Mouse (Mus musculus): ENCODE measurements at regions not wholly inside any gene's neighbourhood (a gene's known extent, or its start where the extent isn't known, plus 50 kb on each side); places are given as distances from the start of the nearest gene placed in this dataset.
A peak's percentile ranks its signal among the peaks of the same experiment; 100 is the strongest.
"Not testable (repeated sequence)": the region's sequence is repeated elsewhere in the genome, so short reads cannot be mapped to it uniquely, and the experiment has no call there.

DNA sequence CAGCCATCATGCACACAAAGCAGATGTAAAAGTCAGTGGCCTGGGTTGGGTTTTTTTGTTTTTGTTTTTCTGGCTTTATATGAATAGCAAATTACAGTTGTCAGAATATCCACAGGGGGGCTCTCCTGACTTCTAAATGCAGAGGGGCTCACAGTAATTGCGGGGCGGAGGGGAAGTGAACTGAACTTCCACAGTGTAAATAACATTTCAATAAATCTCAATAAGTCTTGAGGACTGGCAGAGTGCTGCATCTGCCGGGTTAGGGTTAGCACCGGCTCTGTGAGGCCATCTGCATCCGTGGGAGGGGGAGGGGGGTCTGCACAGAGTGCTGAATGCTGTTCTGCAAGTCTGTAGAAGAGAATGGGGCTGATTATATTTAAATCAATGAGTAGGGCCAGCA lies 50.3 kb upstream of the Arl4c start:
- no peak for DNase-seq (ENCODE audit: low spot score in 2 of 2)

DNA sequence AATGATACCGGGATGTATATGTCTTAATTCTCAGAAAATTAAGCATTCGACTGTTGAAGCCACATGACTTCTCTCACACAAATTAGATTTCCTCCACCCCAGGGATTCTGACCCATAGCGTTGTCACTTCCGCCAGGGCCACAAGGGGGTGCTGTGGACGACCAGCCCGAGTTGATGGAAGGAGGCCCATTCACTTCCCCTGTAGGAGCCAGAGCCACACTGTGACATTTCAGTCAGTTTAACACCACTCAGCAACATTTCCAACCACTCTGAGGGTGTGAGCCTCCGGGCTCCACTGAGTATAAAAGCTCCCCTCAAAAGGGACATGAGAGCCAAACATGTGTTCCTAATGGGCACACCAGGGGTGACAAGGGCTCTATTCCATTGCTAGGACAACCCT lies 54.6 kb upstream of the Arl4c start:
- peak; percentile 37 to 45 for DNase-seq (ENCODE audit: low spot score in 2 of 2)

DNA sequence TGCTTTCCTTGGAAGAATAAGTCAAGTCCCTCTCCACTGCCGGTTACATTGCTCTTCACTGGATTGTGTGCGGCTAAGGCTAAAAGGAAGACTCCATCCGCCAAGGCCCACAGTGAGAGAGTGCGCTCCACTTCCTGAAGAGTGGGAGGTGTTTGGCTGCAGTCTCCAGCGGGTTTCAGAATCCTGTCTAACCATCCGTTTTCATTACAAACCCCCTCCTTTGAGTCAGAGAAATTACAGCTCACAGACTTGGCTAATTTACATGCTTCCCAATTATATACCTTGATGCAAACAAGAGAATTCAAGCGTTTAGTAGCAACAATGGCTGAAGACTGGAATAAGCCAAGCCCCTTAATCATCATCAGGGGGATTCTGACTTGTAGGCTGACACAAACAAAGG lies 55.1 kb upstream of the Arl4c start:
- DNase-seq (ENCODE audit: low spot score in 2 of 2) = peak in 1 of 2 experiments; percentile 37

DNA sequence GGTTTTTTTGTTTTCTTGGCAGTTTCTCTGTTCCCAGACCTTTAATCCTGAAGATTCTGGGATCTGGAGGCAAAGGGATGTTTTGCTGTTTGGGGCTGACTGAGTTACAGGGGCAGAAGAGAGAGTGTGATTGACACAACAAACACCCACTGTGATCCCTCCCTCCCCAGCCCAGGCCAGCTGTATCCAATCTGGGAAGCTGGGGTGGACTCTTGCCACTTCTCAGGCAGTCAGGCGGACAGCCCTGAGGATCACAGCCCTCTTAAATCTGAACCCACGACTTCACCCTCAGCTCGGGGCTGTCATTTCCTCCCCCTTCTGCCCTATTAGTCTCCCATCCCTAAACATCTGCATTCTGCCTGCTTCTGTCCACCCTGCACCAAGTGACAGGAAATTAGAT lies 55.7 kb upstream of the Arl4c start:
- no peak for DNase-seq (ENCODE audit: low spot score in 2 of 2)

DNA sequence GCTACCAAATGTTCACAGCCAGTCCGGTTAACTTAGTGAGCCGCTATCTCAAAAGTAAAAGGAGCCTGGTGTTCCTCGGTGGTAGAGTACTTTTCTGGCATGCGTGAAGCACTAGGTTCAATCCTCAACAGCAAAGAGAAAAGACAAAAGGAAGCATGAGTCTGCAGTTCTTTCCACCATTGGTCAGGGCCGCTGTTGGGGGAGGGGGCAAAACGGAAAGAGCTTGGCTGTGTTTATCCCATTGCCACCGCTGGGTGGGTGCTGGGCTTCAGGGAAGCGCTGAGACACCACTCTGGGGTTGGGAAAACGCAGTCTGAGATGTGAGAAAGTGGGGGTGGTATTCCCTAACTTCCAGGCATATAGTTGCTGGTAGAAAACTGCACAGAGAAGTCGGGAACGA lies 58.6 kb upstream of the Arl4c start:
- DNase-seq (ENCODE audit: low spot score in 2 of 2) = no peak

DNA sequence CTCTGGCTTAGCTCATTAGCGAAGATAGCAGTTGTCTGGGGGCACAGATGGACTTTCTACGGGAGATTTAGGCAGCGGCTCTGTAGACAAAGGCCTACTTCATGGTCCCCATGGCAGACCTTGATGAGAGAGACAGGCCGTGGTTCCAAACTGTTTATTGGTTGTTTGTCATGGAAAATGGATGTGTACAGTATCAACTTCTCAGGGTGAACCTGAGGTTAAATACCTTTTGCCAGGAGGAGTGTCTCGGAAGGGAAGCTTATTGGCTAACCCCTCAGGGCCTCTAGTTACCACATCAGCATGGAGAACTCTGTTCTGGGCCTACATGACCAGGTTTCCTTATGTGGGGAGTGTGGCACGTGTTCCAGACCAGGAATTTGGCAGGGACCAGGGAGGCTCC lies 59.1 kb upstream of the Arl4c start:
- no peak for DNase-seq (ENCODE audit: low spot score in 2 of 2)

DNA sequence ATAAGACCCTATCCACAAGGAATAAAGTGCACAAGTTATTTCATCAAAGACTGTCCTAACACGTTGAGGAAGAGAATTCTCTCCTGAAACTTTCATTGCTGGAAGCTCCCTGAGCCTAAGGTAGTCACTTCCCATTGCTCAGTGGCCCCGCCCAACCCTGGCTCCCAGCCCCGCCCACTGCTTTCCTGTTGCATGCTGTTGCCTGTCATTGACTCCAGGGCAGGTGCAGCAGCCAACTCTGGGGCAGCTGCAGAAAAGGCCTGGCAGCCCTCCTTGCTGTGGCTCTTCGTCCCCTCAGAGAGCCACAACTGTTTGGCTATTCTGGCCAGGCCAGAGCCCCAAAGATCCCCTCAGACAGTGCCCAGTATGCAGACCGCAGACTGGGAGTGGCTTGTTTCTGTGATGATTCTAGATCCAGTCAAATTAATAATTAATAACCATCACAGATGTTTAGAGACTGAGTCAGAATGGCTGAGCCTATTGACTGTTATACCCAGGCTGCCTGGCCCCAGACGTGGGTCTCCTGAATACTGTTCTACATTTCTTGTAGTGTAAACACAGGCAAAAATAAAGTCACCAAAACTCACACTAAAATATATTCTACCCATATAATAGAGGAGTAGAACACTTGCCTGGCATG lies 61.8 kb upstream of the Arl4c start:
- no peak for DNase-seq (ENCODE audit: low spot score in 2 of 2)

DNA sequence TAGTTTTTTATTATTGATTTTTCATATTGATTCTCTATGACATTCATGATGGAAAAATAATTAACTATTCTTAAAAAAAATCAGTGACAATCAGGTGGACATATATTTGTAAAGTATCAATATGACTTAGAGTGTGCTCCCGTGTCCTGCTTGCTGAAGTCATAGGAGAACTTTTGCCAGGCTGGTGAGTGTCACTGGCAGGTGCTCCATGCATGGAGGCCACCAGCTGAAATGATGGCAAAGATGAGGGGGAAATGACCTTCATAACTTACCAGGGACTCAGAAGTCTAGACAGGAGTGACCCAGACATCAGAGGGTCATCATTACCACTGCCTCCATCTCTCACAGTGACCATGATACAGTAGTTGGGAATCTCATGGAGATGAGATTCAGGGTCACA lies 62.5 kb upstream of the Arl4c start:
- DNase-seq (ENCODE audit: low spot score in 2 of 2) = no peak

DNA sequence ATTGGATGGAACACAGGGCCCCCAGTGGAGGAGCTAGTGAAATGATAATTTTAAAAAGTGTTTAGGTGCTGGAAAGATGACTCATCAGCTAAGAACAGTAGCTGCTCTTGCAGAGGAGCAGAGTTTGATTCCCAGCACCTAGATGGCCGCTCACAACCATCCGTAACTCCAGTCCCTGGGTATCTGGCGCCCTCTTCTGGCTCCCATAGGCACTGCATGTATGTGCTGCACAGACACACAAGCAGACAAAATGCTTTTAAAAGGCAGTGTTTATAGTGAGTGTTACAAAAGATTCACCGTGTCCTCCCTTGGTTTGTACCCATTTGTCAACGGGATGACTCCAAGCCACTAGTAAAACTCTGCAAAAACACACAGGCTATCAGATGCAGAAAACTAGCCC lies 75.0 kb upstream of the Arl4c start:
- DNase-seq (ENCODE audit: low spot score in 2 of 2) = no peak

DNA sequence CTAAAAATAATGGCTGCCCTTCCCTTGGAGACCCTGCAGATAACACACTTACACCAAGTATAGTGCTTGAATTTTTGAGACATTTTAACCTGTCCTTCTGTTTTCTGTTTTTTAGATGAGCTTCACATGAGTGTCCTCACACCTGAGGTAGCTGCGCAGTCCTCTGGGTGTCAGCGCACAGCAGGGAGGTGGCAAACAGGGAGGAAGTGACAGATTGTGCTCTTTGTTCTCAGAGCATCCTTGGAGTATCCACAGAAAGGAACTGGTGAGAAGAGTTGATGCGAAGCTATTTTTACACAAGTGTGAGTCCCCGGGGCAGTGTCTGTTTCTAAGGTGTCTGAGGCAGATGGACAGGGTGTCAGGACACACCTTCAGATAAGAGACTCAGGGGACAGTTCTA lies 78.2 kb upstream of the Arl4c start:
- DNase-seq (ENCODE audit: low spot score in 2 of 2) = no peak

DNA sequence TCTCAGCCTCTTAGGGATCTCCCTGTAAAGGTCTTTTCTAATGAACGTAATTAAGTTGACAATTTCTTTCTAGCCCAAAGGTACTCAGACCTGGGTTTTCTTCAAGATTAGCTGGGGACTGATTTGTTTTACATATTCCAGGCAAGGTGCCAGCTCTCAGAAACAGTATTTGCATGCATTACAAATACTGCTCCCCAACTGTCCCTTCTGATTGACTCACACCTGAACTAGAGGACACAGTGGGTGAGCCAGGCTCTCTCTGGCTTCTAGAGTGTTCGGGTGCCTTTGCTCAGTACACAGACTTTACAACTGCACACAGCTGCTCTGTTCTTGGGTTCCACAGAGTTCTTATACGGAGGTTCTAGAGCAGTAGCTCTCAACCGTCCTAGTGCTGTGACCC lies 81.1 kb upstream of the Arl4c start:
- no peak for DNase-seq (ENCODE audit: low spot score in 2 of 2)

DNA sequence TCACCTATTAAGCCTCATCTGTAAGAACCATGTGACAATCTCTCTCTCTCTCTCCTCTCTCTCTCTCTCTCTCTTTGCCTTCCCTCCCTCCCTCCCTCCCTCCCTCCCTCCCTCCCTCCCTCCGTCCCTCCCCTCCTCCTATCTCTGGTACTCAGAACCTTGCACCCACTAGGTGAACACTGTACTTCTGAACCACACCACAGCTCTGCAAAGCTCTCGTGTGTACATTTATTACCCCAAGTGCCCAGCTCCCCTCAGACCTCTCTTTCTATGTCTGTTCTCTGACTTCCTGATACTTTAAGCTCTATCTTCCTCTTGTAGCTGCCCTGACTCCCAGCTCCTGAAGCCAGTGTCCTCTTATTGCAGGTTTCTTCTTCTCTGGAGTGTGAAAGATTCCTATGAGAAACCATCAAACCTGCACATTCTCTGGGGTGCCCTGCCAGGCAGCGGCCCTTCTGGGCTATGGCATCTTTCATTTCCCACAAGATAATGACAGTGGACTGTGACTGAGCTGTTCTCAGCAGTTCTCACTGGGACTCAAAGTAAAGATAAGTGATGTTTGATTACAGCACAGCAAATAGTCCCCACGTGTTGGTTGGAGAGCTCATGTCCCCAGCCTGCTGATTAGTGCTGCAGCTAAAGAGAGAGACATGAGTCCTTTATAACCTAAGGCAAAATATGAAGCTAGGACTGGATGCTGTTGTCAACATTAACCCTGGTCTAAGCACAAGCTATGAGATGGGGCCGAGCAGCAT lies 83.0 kb upstream of the Arl4c start:
- no peak for DNase-seq (ENCODE audit: low spot score in 2 of 2)

DNA sequence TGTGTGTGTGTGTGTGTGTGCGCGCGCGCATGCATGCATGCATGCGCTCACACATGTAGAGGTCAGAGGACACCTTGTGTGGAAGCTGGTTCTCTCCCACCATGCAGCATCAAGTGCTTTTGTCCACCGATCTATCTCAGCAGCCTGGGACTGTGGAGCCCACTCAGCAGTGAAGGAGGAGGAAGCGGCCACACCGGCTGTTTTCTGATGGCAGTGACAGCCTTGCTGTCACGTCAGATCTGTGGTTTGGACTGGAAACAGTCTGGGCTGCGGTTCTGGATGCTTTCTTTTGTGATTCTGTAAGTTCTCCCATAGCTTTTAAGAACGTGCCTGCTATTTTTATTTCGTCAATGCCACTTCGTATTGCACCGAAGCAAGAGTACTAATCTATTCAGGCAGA lies 84.0 kb upstream of the Arl4c start:
- no peak for DNase-seq (ENCODE audit: low spot score in 2 of 2)

DNA sequence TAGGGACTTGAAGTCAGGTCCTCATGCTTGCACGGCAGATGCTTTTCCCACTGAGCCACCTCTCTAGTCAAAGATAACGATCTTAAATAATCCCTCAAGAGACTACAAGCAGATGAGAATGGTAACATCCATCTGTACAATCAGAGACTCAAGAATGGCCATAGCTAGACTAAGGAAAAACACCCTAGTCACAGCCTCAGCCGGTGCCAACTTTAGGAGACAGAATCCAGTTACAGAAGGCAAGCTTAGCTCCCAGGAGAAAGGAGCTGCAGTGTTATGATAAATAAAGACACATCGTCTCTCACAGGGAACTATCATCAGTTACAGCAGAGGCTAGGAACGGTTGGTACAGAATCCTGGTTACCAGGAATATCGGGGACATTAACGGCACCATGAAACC lies 88.7 kb upstream of the Arl4c start:
- no peak for DNase-seq (ENCODE audit: low spot score in 2 of 2)

DNA sequence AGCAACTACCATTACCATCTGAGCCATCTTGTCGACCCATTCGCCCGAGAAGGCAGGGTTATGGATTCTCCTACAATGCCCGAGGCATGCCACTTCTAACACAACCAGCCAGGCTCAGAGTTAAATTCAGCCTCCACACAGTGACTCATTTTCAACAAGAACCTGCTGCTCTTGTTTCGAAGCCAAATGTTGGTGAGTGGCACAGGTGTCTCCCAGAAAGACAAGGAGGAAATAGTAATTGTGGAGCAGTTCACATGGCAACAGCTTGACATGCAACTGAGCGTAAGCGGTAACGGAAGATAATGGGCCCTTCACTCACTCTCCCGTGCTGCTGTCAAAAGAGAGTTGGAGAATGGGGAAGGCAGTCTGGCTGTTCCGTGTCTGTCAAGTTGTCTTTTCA lies 92.9 kb upstream of the Arl4c start:
- peak; percentile 3 to 14 for DNase-seq (ENCODE audit: low spot score in 2 of 2)

DNA sequence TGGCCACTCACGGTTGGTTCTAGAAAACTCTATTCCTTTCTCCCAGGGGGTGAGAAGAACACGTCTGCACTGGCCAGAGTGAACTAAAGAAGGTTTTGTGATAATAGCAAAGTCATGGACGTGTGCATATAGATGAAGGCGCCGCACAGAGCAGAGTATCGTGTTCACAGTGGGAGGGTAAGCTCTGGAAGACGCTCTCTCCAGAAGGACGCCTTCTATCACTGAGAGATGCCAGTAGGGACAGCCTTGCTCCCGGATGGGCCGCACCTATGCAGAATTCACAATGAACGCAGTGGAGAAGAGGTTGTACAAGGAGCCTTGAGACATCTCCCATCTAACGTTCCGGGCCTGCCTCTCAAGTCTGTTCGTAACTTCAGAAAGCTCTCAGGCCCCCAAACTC lies 96.5 kb upstream of the Arl4c start:
- no peak for DNase-seq (ENCODE audit: low spot score in 2 of 2)

DNA sequence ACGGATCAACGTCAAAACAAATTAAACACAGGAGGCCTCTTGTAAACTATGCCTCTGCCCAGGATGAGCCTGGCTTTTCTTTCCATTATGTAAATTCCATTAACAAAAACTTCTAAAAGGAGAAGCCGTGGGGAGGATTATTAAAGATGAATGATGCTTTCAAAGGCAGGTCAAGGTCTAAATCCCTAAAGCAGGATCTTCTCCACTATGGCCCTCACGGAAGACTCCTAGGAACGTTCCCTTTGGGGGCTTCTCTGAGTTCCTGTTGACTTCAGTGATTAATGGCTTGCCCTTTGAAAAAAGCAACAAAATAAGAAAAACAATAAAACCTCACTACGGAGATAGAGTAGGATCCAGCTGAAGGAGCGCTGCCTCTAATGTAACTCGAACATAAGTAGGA lies 96.9 kb upstream of the Arl4c start:
- no peak for DNase-seq (ENCODE audit: low spot score in 2 of 2)

DNA sequence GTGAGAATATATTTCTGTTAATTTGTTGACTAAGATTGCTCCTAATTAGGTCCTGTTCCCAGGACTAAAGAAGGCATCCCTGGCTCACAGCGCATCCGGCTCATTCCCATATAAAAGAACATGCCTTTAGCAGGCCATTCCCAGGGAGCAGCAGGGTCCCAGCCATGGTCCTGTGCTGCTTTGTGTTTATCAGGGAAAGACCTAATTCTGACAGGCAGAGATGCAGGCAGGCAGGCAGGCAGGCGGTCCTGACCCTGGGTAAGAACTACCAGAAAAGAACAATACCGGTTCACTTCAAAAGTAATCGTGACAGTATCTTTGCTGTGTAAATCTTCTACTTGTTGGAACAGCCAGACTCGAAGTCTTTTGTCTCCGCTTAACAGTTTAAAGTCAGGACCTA lies 97.3 kb upstream of the Arl4c start:
- no peak for DNase-seq (ENCODE audit: low spot score in 2 of 2)

DNA sequence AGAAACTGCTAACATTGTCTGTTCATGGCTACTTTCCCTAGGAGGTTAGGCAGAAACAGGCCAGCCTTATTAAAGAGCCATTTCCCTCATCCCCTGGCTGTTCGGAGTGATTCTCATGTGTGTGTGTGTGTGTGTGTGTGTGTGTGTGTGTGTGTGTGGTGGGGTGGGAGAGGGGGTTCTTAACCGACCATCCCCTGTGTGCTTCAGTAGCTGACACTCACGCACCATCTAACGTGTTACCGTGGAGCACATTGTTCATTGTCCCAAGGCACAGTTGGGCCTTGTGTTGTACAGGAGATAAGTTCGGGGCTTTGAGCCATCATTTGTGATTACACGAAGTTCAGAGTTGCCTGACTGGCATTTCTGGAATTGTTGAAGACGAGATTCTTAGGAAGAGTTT lies 97.8 kb upstream of the Arl4c start:
- DNase-seq (ENCODE audit: low spot score in 2 of 2) = no peak

DNA sequence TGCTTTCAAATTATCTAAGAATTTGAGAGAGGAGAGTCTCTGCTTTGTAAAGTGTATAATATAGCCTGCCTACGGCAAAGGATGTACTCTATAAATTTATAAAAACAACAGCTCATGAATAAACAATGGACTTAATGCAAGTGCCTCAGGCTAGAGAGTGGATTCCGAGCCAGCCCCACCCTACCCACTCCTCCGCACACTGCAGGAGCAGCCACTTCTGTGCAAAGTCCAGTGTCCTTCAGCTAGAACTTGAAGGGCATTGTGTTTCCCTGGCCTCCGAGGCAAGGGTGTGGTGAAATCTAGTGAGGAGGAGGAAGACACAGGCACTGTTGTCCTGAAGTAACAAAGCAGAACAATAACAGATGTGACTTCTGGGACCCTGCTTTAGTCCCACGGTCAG lies 98.4 kb upstream of the Arl4c start:
- no peak for DNase-seq (ENCODE audit: low spot score in 2 of 2)

DNA sequence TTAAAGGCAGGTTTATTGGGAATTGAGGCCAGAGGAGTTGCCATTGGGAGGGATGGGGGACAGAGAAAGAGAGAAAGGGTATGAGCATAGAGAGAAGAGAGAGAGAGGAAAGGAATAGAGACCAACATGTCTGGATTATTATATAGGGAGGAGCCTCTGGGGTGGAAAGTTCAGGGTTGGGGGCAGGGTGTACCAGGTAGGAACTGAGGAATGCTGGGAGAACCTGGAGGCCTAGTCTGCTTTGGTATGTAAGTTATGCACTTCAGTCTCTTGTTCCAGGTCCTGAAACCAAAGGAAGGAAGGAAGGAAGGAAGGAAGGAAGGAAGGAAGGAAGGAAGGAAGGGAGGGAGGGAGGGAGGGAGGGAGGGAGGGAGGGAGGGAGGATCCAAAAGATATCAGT lies 99.1 kb upstream of the Arl4c start:
- not testable (repeated sequence) for DNase-seq (ENCODE audit: low spot score in 2 of 2)

DNA sequence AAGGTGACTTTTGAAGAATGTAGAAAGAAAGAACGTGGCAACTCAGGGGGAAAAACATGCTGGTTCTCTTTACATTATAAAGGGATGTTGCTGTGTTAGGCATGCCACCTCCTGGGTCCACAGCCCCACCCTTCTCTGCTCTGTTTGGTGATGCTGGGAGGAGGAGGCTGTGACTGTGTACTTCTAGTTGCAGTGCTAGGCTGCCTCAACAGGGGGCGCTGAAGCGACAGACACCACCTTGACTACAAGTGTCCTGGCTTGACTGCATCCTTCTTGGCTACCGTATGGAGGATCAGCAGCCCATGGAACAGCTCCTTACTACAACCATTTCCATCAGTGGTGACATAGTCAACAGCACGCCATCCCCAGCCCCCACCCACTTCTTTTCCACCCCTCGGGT lies 104.9 kb upstream of the Arl4c start:
- peak in 1 of 2 experiments; percentile 25 for DNase-seq (ENCODE audit: low spot score in 2 of 2)

DNA sequence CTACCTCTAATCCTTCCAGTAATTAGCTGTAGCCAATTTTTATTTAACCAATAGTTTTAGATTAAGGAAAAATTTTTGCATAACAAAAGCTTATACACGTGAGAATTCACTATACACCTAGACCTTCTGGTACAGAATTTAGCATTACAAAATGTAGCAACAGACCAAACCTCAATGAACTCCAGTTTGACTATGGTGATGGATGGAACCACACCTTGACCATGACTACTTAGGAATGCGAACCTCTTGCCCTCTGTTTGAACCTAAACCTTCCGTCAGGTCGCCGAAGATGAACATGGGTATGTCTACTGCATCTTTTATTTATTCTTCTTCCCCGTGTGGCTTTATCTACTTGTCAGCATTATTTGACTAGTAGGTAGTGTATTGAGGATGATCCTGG lies 105.9 kb upstream of the Arl4c start:
- DNase-seq (ENCODE audit: low spot score in 2 of 2) = no peak

DNA sequence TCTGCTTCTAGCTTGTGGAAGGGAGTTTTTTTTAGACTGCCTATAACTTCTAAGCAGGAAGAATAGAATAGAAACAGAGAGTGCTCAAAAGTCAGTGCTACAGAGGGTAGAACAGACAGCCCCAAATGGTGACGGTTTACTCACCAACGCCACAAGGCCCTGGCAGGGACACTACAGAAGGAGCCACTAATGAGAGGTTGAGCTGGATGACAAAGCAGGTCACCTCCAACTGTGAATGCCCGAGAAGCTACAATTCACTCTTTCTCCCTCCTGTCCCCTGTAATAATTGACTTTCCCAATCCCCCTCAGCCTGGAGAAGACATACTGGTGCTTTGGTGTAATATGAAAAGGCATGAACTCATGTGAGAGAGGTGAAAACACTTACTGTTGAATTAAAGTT lies 106.5 kb upstream of the Arl4c start:
- DNase-seq (ENCODE audit: low spot score in 2 of 2) = no peak

All from frontal cortex, postnatal 25 days (tissue).